Mouse (Mus musculus) adrenal gland, postnatal 14 days (tissue): ENCODE results near the gene Rspo1. TPM values are rescaled to one million over a fixed set of nuclear protein-coding genes. Genes with fewer than 3 reads are reported as not detected.
A peak's percentile ranks its signal among the peaks of the same experiment; 100 is the strongest.

Experiments used
- DNase-seq: peaks from one replicate; pipeline ENCODE4 v3.0.0; 2021; ENCODE audit warnings: mixed read lengths
- total RNA-seq: library from RNA; stranded (reverse); gene quantifications from 2 replicates; pipeline ENCODE4 v1.2.3, GENCODE M21; 2021

Rspo1 gene
- total RNA-seq, 1 experiment from 2014 or later, result 4.2 TPM

DNA sequence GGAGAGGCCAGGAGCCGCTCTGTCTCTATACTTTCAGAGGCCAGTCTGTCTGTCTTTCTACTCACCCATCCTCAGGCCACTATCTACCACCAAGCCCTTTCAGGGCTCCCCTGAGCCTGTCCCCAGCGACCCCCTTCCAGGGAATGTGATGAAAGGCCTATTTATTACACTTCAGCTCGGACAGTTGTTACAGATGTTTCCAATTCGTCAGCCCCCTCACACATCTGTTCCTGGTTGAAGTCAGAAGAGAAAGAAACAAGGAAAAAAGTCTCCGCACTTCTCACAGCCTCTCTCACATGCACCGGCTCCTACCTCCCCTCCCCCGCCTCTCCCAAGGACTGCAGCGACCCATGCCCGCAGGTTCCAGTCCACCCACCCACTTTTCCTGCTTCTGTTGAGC lies 13.9 kb upstream of the Rspo1 start:
- no peak for DNase-seq

DNA sequence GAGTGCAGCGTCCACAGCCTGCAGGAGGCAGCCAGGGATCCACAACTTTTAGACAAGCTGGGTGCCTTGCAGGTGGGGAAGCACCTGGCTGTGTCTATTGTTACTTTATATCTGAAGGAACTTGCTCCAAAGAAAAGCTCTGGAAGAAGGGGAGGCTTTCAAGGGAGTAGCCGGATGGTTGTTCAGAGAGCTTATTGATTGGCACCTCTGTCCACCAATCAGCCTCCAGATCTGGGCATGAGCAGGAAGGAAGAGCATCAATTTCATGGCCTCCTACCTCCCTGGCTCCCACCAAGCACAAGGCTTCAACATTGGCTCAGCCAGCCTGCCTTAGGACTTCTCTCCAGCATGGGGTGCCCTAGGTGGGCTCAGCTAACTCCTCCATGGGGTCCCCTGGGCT lies 12.9 kb upstream of the Rspo1 start:
- no peak for DNase-seq

DNA sequence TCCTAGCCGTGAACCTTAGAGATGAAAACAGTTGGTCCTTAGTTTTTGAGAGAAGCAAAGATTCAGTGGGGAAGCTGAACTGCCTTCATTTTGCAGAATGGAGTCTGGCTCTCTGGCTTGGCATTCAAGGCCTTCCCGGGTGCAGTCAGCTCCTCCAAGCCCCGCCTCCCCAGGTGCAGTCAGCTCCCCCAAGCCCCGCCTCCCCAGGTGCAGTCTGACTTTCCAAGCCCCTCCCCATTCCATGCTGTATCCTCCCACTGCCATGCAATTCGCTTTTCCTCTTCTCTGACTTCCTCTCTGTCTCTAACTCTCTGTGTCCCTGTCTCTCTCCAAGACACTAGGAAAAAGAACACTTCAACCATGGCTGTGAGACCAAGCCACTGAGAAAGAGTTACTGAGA lies 8.0 kb upstream of the Rspo1 start:
- peak; percentile 36 for DNase-seq

DNA sequence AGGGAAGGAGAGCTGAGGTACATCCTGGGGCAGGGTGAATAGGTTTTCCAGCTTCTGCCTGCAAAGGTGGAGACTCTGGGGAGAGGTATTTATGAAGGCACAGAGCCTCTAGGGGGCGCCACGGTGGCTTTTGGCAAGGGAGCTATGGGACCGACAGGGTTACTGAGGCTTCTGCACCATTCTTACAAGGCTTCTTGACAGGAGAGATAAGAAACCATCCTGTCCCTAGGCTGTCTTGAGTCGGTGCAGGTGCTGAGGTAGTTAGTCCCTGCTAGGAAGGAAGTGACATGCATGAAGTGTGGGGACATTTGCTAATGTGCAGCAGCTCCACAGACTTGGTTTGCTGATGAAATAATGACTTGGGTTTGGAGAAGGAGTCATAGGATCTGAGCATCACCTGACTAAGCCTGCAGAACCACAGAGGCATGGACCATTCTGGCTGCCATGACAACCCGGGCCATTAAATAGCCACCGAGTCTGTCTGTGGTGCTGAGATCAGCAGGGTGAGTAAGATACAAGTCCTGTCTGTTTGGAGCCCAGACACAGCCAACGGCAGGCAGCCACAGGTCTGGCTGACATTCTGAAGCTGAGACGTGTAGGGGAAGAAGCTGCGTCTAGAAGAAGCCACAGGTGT lies 2.2 kb upstream of the Rspo1 start:
- DNase-seq, result peak; percentile 51

DNA sequence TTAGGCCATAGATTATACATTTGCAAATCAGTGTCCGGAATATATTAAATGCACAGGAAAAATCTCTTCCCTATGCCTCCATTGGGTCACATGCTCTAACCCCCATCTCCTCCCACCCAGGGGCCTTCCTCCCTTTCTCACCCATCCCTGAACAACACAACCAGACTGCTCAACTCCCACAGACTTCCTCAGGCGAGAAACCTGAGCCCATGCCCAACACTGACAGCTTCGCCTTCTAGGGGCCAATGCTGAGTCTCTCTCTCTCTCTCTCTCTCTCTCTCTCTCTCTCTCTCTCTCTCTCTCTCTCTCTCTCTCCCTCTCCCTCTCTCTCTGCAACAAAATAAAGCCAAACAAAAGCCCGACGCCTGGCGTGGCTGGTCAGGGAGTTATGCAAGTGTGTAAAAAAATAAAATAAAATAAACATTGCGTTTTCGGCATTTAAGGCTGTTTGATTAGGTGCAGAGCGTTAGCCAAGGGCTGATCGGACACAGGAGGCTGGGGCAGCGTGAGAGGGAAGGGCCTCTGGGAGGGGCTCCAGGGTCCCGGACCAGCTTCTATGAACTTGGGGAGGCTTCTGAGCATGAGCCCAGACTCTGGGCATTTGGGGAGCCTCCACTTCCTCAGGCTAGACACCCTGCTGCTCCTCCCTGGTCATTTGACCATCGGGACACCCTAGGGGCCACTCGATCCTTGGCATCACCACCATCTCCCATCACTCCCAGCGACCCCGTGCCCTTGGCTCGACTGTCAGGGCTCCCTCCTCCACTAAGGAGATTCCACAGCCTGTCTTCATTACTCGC lies 1.2 kb upstream of the Rspo1 start:
- DNase-seq, result no peak

DNA sequence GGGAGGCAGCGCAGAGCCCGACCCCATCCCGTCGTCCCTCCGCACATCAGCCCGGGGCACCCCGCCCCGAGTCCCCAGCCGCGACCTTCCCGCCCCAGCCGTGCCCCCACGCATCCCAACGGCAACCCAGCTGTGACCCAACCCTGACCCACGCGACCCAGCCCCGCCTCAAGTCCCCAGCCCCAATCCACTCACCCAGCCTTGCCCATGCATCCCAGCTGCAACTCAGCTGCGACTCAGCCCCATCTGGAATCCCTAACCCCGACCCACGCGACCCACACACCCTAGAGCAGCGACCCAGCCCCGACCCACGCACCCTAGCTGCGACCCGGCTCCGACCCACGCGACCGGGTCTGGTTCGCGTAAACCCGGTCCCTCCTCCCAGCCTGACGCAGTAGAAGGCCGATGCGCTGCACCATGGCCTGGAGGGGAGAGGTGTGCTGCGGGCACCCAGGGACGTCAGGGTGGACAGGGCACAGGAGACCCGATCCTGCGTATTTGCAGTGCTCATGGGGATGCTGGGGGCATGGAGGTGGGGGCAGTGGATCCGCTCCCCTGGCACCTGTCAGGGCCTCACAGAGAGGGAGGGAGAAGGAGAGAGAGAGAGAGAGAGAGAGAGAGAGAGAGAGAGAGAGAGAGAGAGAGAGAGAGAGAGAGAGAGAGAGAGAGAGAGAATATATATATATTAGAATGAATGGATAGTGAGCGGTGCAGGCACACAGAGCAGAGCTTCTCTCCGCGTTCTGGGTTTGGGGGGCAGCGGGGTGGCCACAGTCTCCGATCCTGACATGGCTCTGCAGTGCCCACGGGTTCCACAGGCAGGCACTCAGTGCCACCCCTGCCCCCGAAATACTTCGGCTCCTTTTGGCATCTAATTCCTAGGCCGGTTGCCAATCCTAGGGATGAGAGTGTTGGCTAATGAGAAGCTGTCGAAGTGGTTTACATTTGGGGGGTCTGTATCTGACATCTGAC lies 795 bp downstream of the Rspo1 start:
- DNase-seq, result no peak

DNA sequence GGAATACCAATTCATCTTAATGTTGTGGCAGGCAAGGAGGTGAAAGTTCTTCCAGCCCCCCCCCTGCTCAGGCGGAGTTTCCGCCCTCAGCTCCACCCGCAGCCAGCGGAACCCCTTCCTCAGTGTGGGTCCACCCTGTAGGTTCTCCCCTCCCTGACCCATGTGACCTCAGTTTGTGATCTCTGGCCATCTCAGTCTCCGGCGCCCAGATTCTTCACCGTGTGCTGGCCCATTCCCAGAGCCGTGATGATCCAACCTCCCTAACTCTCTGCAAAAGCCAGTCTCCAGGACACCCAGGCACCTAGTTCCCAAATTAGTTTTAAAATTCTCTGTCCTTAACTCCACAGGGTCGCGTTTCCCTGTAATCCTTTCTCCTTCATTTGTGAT lies 1.5 kb downstream of the Rspo1 start:
- DNase-seq, result no peak

DNA sequence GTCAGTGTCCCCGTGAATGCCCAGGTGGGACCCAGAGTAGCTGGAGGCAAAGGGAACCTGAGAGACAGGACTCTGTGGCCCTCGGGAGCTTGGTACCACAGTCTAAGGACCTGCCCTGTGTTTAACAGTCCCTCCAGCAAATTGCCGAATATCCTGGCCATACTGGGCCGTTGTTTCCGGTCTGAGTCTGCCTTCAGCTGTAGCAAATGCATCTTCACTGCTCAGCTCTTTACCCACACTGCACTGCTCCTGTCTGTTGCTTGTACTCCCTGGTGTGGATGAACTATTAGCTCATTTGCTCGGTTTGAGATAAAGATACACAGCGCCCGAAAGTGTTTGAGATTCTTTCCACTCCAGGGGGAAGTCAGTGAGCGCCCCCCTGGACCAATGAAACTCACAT lies 2.2 kb downstream of the Rspo1 start:
- DNase-seq, result no peak

DNA sequence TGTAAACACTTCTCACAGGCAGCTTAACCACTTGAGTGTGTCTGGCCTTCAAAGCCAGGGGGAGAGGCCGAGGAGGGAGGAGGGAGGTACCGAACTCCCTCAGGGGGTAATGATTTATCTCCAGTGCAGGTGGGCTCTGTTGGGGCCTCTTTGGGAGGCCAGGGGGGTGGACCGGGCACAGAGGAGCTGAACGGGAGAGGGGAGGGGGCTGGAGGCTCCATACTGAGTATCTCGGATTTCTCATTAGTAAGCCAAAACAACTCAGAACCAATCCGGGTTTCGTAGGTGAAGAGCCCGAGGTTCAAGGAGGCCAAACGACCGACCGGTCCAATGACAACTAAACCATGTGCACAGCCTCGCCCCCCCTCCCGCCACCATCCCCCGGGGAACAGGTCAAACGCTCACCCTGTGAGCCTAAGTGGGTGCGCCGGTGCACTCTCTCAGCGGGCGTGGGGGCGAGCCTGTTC lies 3.6 kb downstream of the Rspo1 start:
- DNase-seq, result no peak

DNA sequence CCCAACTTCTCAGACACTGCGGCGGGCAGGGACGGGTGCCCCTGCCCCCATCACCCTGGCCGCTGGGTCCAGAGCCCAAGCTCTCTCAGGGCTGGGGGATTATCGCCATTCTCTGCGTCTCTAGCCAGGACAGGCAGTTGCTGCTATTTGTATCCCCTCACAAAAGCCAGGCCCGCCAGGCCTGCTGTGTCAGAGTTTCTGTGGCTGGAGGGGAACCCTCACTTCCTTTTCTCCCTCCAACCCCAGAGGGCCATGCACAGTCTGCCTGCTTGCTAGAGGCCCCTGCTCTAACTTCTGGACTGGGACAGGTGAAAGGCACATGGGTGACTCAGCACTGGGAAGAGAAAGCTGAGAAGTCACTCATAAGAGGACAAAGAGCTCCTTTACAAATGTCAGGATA lies 4.1 kb downstream of the Rspo1 start:
- DNase-seq, result no peak

DNA sequence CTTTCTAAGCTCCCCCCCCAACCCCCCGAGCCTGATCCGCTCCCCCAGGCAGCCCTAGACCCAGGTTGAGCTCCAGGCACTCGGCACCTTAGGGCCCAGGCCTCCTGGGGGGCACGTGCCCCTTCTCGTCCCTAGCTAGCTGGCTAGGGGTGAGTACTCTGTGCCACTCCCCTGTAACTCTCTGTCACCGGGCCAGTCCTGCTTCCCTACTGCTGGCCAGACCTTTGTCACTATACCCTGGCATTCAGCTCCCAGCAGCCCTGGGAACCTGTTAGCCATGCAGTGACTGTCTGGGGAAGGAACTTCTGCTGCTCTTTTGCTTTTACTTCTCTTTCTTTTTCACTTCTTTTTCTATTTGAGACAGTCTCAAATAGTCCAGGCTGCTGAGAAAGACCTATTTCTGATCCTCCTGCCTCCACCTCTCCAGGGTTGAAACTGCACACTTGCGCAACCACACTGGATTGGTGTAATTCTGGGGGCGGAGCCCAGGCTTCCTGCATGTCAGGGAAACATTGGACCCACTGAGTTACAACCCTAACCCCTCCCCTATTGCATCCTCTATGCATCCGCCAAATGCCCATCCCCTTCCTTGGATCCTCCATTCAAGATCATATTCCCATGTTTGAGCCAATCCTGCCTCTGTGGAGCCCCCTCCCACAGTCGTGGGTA lies 11.4 kb downstream of the Rspo1 start:
- DNase-seq, result no peak

DNA sequence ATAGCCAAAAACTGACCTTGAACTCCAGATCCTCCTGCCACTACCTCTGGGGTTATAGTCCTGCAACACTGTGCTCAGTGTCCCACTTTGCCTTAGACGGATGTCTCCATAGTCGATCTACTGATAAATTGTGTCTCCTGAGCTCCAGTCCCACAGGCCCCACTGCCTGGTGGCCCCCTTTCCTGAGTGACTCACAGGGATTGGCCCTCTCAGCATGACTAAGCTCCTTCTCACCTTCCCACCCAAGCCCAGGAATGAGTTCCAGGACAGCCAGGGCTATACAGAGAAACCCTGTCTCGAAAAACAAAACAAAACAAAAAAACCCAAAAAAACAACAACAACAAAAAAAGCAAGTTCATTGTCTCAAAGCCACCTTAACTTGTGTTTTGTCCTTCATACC lies 13.3 kb downstream of the Rspo1 start:
- DNase-seq, result no peak

DNA sequence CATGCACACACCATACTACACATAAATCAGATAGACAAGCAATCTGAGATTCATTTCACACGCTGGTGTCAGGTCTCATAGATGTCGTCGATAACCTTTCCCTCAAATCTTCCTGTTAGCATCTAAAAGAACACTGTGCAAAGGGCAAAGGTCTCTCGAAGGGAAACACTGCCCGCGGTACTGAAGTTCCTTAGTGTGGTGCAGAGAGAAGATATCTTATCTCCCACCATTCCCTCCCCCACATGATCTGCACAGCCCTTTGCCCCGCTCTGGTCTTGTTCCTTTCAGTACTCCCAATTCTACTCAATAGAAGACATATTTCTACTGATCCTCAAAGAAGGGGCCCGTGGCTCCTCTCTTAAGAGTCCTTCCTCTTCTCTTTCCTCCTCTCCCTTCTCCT lies 16.7 kb downstream of the Rspo1 start:
- DNase-seq, result no peak

DNA sequence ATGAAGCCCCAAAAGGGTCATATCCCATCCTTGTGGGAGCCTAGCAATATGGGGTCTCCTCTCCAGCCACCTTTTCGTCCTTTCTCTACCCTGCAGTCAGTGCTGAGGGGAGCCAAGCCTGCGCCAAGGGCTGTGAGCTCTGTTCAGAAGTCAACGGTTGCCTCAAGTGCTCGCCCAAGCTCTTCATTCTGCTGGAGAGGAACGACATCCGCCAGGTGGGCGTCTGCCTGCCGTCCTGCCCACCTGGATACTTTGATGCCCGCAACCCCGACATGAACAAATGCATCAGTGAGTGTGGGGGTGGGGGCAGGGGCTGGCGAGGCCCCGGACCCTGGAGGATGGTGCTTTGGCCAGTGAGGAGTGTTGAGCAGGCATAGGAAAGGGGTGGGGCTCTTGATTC lies 18.7 kb downstream of the Rspo1 start:
- DNase-seq, result no peak

DNA sequence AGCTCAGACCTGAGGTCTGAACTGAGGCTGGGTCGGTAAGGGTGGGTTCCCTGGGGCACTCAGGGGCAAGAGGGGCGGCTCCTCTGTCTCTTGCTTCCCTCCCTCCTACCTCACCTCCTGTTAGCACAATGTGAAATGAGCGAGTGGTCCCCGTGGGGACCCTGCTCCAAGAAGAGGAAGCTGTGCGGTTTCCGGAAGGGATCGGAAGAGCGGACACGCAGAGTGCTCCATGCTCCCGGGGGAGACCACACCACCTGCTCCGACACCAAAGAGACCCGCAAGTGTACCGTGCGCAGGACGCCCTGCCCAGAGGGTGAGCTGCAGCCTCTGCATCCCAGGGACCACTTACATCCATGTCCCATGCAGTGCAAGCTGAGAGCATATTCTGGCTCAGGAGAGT lies 21.2 kb downstream of the Rspo1 start:
- DNase-seq, result no peak

DNA sequence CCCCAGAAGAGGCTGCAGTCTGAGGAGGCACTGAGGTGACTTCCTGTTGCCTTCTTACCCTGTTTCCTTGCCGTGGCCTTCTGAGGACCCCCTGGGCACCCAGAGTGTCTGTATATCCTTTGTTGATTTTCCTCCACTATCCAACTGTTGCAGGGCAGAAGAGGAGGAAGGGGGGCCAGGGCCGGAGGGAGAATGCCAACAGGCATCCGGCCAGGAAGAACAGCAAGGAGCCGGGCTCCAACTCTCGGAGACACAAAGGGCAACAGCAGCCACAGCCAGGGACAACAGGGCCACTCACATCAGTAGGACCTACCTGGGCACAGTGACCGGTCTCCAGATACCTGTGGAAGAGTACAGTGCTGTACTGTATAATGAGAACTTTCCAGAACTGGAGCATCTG lies 22.0 kb downstream of the Rspo1 start:
- DNase-seq, result peak; percentile 29

DNA sequence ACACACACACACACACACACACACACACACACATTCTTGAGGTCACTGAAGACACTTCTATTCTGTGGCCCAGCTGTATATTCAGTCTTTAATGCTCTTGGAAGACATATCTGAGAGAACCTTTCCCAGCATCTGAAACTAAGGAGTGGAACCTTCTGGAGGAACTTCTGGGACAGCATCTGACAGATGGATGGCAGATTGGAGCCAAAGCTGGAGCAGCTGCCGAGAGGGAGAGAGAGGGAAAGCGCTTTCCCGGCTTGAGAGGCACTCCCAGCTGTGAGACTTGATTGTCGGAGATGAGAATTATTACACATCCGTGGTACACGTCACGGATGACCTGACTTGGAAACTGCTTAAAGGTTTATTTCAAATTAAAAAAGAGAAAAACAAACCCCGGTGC lies 22.5 kb downstream of the Rspo1 start:
- no peak for DNase-seq

DNA sequence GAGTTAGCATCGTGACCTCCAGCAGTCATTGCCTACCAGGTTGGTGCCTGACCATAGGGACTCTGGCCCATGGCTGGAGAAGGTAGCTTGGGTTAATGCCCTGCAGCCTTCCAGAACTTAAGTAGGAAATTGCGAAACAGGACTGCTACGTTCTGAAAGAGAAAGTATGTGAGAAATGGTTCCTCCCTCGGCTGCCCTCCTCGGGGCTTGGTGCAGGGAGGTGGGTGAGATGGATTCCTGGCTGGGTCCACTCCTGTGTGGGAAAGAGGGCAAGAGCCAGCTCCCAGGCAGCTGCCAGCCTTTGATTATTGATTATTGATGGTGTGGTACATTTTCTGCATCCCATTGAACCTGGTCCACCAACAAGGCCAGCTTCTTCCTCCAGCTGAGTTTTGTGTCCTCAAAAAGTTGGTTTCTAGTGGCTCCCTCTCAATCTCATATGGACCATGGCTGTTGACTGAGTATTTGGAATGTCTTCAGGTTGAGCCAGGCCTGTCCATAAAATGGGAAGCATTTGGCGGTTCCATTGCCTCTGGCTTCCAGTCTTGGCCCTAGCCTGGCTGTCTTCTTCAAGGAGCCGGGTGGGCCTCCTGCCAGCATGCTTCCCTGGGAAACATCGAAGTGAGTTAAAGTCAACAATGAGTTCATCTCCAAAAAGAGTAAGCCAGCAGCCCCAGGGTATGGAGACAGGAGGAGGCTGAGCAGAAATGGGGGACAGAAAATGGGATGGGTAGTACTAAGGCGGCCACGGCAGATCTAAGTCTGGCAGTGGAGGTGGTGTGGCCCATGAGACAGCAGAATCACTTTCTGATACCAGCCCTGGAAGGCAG lies 29.8 kb downstream of the Rspo1 start, which contains the start of gene Gnl2:
TSS of gene Gnl2 (plus strand) at position 780 of the 830 bp plus-strand sequence.
- no peak for DNase-seq

DNA sequence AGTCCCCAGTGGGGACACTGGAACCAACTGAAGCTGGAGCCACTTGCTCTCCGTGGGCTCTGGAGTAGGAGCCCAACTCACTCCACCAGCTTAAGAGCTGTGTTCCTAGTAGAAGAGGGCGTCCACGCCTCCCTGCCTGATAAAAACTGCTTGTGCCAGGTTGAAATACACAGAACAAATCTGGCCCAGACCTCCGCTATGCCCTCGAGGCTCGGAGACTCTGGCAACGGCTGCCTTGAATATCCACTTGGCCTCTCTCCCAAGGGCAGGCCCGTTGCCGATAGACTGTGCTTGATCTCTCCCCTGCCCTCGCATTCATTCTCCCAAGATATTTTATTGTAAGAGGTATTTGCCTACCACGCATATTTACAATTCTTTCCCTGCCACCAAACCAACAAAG lies 31.2 kb downstream of the Rspo1 start:
- DNase-seq, result peak; percentile 88

DNA sequence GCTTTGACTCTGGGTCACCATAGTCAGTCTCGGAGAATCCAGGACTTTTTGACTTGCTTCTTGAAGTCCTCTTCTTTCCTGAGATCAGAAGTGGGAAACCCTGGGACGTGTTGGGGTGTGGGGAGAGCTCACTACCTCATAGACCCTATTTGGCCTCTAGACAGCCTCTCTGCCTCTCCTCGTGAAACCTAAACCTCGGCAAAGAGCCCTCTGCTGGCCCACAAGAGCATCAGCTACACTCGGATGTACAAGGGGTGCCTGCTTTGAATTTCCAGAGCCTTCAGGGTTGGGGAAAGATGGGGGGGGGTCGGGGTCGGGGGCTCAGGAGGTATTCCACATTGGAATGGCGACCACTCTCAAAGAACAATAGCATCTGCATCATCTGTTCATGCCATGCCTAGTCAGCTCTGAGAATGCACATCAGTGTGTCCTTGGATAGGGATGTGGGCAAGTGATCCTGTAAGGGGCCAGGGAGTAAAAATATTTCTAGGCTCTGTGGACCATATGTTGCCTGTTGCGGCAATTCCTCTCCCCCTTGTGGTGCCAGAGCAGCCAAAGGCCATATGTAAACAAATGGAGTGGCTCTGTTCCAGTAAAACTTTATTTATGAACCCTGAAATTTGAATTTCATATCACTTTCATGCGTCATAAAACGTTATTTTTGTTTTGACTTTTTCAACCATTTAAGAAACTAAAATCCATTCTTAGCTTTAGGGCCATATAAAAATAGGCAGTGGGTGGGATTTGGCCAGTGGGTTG lies 34.7 kb downstream of the Rspo1 start:
- DNase-seq, result no peak
